Mouse (Mus musculus): ENCODE measurements around the gene Gm3642. TPM values are rescaled to one million over a fixed set of nuclear protein-coding genes. Genes with fewer than 3 reads are reported as not detected.
"Not testable (repeated sequence)": the region's sequence is repeated elsewhere in the genome, so short reads cannot be mapped to it uniquely, and the experiment has no call there.

The Gm3642 gene
- total RNA-seq (2015), result not detected in 2 replicates
- total RNA-seq (2017), result not detected in 2 replicates

DNA sequence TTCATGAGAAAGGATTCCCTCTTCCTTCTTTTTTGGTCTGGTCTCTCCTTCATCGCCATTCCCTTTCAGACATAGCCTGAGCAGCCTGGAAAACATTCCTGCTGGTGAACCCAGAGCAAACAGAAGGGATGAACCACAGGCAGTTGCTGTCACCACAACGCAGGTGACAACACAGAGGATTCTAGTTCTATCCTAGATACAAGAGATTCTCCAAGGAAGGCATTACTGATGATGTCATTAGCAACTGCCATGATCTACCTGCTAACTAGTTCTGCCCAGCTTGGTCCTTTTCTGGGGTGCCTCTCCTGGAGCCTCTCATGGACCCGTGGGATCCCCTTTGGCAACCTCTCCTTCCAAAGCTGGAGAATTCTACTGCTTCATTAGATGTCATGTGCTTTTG, at the start of gene Gm3642:
TSS of gene Gm3642 (minus strand) at position 101 of the 400 bp plus-strand sequence.
- ATAC-seq (ENCODE audit: poor library complexity, severe bottlenecking), result not testable (repeated sequence)

DNA sequence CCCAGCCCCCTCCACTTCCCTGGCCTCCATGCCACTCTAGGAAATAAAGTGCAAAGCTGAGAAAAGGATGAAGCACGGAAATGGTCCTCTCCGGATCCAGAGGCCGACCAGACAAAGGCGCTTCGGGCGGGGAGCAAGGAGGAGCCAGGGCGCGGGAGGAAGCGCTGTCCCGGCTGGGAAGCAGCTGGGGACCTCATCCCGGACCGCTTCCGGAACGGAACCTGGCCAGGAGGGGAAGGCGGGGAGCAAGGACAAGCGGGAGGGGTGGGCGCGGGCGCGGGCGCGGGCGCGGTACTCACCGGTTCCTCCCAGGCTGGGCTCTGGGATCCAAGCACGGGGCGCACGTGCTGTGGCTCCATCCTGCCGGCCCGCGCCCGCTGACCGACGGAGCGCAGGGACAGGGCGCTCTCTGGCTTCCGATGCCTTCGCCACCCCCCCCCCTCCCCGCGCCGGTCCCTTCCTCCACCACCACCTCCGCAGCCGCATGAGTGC, 49.5 kb upstream of the Gm3642 start, which contains the start of gene Gm3667:
TSS of gene Gm3667 (minus strand) at position 442 of the 492 bp plus-strand sequence.
- not testable (repeated sequence) for ATAC-seq (ENCODE audit: poor library complexity, severe bottlenecking)

DNA sequence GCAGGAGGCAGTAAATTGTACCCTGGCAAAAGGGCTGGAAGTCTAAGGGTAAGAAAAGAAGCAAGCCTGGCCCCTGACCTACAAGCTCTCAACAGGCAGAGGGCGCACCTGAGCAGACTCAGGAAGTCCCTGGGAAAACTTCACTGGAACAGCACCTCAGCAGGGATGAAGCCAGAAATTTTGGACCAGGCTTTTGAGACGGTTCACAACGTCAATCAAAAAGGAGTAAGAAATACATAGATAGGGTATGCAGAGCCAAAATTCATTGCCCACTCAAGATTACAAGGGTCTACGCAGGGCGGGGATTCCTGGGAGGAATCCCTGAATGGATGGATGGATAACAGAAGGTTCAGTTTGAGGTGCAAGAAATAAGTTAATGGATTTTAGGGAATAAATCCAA, 48.7 kb upstream of the Gm3642 start:
- not testable (repeated sequence) for ATAC-seq (ENCODE audit: poor library complexity, severe bottlenecking)

DNA sequence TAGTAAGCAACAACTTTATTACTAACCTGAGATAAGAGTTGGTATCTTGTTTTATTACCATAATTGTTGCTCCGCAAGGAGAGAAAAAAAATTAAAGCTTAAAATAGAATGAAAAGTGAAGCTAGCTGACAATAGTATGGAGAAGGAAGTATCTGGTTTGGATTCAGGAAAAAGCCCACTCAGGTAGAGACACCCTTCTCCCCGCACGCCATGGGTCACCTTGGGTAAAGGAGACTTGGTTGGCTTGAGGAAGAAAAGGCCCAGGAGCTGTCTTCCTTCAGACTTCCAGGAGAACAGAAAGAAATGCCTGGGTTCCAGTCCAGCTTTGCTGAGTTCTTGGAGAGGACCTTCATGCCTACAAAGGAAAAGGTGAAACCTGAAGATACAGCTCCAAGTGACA, 16.8 kb downstream of the Gm3642 start:
- ATAC-seq (ENCODE audit: poor library complexity, severe bottlenecking), result not testable (repeated sequence)

Other genes starting within 250 kb of the Gm3642 start
- not detected in 2 replicates for gene Gm3629, start 249.7 kb downstream of the Gm3642 start, total RNA-seq (2015)
- gene Gm3629, start 249.7 kb downstream of the Gm3642 start, total RNA-seq (2017), result not detected in 2 replicates
- not detected in 2 replicates for gene Gm3460, start 217.9 kb downstream of the Gm3642 start, total RNA-seq (2015)
- gene Gm3460, start 217.9 kb downstream of the Gm3642 start, total RNA-seq (2017), result not detected in 2 replicates
- gene Gm10251, start 156.1 kb downstream of the Gm3642 start, total RNA-seq (2015), result not detected in 2 replicates
- gene Gm10251, start 156.1 kb downstream of the Gm3642 start, total RNA-seq (2017), result not detected in 2 replicates
- not detected in 2 replicates for gene Gm8050, start 120.1 kb downstream of the Gm3642 start, total RNA-seq (2015)
- not detected in 2 replicates for gene Gm8050, start 120.1 kb downstream of the Gm3642 start, total RNA-seq (2017)
- 0.50 TPM in 1 of 2 replicates, not detected in the other for gene Gm3636, start 98.0 kb downstream of the Gm3642 start, total RNA-seq (2015)
- gene Gm3636, start 98.0 kb downstream of the Gm3642 start, total RNA-seq (2017), result not detected in 2 replicates
- gene Gm8362, start 65.9 kb downstream of the Gm3642 start, total RNA-seq (2015), result not detected in 2 replicates
- not detected in 2 replicates for gene Gm8362, start 65.9 kb downstream of the Gm3642 start, total RNA-seq (2017)
- gene Gm3667, start 49.7 kb upstream of the Gm3642 start, total RNA-seq (2015), result not detected in 2 replicates
- gene Gm3667, start 49.7 kb upstream of the Gm3642 start, total RNA-seq (2017), result not detected in 2 replicates
- gene Gm6356, start 133.5 kb upstream of the Gm3642 start, total RNA-seq (2015), result not detected in 2 replicates
- gene Gm6356, start 133.5 kb upstream of the Gm3642 start, total RNA-seq (2017), result not detected in 2 replicates
- not detected in 2 replicates for gene Gm10406, start 187.1 kb upstream of the Gm3642 start, total RNA-seq (2015)
- not detected in 2 replicates for gene Gm10406, start 187.1 kb upstream of the Gm3642 start, total RNA-seq (2017)
- not detected in 2 replicates for gene Gm3685, start 204.7 kb upstream of the Gm3642 start, total RNA-seq (2015)
- gene Gm3685, start 204.7 kb upstream of the Gm3642 start, total RNA-seq (2017), result not detected in 2 replicates